Mouse (Mus musculus): ENCODE measurements around the gene Calu. TPM values are rescaled to one million over a fixed set of nuclear protein-coding genes. Genes with fewer than 3 reads are reported as not detected.

Gene Calu
- polyA plus RNA-seq, 1 experiment, result 169 TPM

- H3K27me3 ChIP-seq (ENCODE audit: control insufficient read depth, insufficient read depth, insufficient read length), result no peaks in the 10 kb centered on the region
- no peaks in the 10 kb centered on the region for H3K79me2 ChIP-seq (ENCODE audit: control insufficient read depth, insufficient read depth)
- no peaks in the 10 kb centered on the region for H3K79me3 ChIP-seq (ENCODE audit: low read depth)
- TF ChIP-seq USF1 (IDR thresholded peaks at IDR 0.05; ENCODE audit: low read depth) (no peak), FOSL1 (IDR thresholded peaks at IDR 0.05; ENCODE audit: insufficient read depth, low read length, poor library complexity, severe bottlenecking) (no peak), CEBPB (IDR thresholded peaks at IDR 0.05; ENCODE audit: low read depth) (no peak), MYOG (IDR thresholded peaks at IDR 0.05; ENCODE audit: control insufficient read depth, extremely low read depth, insufficient read length) (no peak), MYOD1 (IDR thresholded peaks at IDR 0.05; ENCODE audit: control insufficient read depth, insufficient read length, low read depth) (no peak), MAX (IDR thresholded peaks at IDR 0.05) (no peak), CTCF (IDR thresholded peaks at IDR 0.05; ENCODE audit: control insufficient read depth, insufficient read depth, insufficient read length) (no peak)
- H3K36me3 ChIP-seq (ENCODE audit: control insufficient read depth, insufficient read depth), result no peaks in the 10 kb centered on the region
- no peak overlapping the region for H3K4me3 ChIP-seq (ENCODE audit: insufficient read depth, poor library complexity, severe bottlenecking)
- H3ac ChIP-seq (ENCODE audit: control insufficient read depth, insufficient read length, low read depth), result no peak overlapping the region
These were observed 78.5 kb downstream of the Calu start for GRCm38 (mm10) chr6:29426331-29426730.

Small RNA genes lying within 50 kb of the gene (microRNA-seq; reads per million reads assigned to microRNA genes)
- not detected for gene Gm26220 (ENCODE audit: borderline microRNAs expressed)
- not detected for gene Gm44354 (ENCODE audit: borderline microRNAs expressed)

Other genes with a start within 250 kb of the Calu start
- gene Rbm28, start 183.1 kb upstream of the Calu start, polyA plus RNA-seq (2012; fragmentation: generic; extraction: Trizol), result 18.2 TPM
- gene Prrt4, start 168.5 kb upstream of the Calu start, polyA plus RNA-seq (2012; fragmentation: generic; extraction: Trizol), result 0.09 TPM
- 65.9 TPM for gene Impdh1, start 131.7 kb upstream of the Calu start, polyA plus RNA-seq (2012; fragmentation: generic; extraction: Trizol)
- gene Hilpda, start 75.6 kb upstream of the Calu start, polyA plus RNA-seq (2012; fragmentation: generic; extraction: Trizol), result 33.9 TPM
- gene Fam71f2, start 68.5 kb upstream of the Calu start, polyA plus RNA-seq (2012; fragmentation: generic; extraction: Trizol), result 0.19 TPM
- 0.22 TPM for gene Fam71f1, start 28.9 kb upstream of the Calu start, polyA plus RNA-seq (2012; fragmentation: generic; extraction: Trizol)
- gene Opn1sw, start 40.4 kb downstream of the Calu start, polyA plus RNA-seq (2012; fragmentation: generic; extraction: Trizol), result 0.06 TPM
- 8.1 TPM for gene Ccdc136, start 48.2 kb downstream of the Calu start, polyA plus RNA-seq (2012; fragmentation: generic; extraction: Trizol)
- 51.0 TPM for gene Flnc, start 85.2 kb downstream of the Calu start, polyA plus RNA-seq (2012; fragmentation: generic; extraction: Trizol)
- 210 TPM for gene Atp6v1f, start 119.6 kb downstream of the Calu start, polyA plus RNA-seq (2012; fragmentation: generic; extraction: Trizol)
- not detected for gene Atp6v1fnb, start 123.4 kb downstream of the Calu start, polyA plus RNA-seq (2012; fragmentation: generic; extraction: Trizol)
- gene Kcp, start 159.9 kb downstream of the Calu start, polyA plus RNA-seq (2012; fragmentation: generic; extraction: Trizol), result 0.18 TPM
- 7.6 TPM for gene Irf5, start 178.6 kb downstream of the Calu start, polyA plus RNA-seq (2012; fragmentation: generic; extraction: Trizol)